17 mouse cellular contexts compared by ENCODE assay signal in the genomic region with DNA sequence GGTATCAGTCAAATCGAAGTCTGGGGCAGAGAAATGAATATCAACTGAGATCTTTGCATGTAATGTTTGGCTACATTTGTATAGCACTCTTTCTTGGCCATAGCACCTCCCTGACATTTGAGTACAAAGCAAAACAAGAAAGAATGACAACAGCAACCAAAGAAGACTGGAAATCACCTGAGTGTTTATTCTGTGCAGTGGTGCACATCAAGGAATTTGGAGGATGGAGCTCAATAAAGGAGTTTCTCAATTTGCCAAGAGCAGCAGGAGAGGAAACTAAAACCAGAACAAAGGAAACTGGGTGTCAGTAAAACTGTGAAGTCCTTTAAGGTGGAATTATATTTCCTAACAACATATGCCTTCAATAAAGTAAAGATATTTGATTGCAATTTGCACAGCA.
"Had no signal": no experiment of that assay in that cellular context is flagged by ENCODE, and none has a peak within 500 bp of the region (broad histone marks: within the 10 kb centered on the region; RNA-seq: fewer than 3 reads in every experiment).

No protein-coding gene starts in this region.

- H3K4me3 ChIP-seq: left cerebral cortex, adult 2 months; limb, embryonic 10.5 days; liver, embryonic 15.5 days; midbrain, embryonic 10.5 days; myocyte; neural tube, embryonic 12.5 days had no signal

- ATAC-seq: lung, postnatal 0 days had no signal

- H3K4me1 ChIP-seq: limb, embryonic 10.5 days; liver, embryonic 15.5 days; neural tube, embryonic 12.5 days had no signal

- H3K9ac ChIP-seq: liver, embryonic 15.5 days; neural tube, embryonic 12.5 days had no signal

- H3K27ac ChIP-seq: left cerebral cortex, adult 2 months; limb, embryonic 10.5 days; liver, embryonic 15.5 days; midbrain, embryonic 10.5 days; neural tube, embryonic 12.5 days had no signal

- H3K9me3 ChIP-seq: limb, embryonic 10.5 days; liver, embryonic 15.5 days; midbrain, embryonic 10.5 days; neural tube, embryonic 12.5 days had no signal

- DNase-seq: kidney, postnatal 10 days; lung, adult 2 months; lung, postnatal 36 days; midbrain, embryonic 14.5 days; retina, postnatal 1 day; right cerebral cortex, postnatal 4 days; spleen, adult 18-20 months; thymus, adult 18-20 months; thymus, postnatal 14 days had no signal

- H3K36me3 ChIP-seq: limb, embryonic 10.5 days; liver, embryonic 15.5 days; midbrain, embryonic 10.5 days; neural tube, embryonic 12.5 days had no signal

- H3K27me3 ChIP-seq: liver, embryonic 15.5 days; neural tube, embryonic 12.5 days had no signal

- H3K4me2 ChIP-seq: liver, embryonic 11.5 days; liver, embryonic 15.5 days; neural tube, embryonic 12.5 days had no signal
